Comparison of ENCODE assay signal across 13 mouse cellular contexts in the genomic region with DNA sequence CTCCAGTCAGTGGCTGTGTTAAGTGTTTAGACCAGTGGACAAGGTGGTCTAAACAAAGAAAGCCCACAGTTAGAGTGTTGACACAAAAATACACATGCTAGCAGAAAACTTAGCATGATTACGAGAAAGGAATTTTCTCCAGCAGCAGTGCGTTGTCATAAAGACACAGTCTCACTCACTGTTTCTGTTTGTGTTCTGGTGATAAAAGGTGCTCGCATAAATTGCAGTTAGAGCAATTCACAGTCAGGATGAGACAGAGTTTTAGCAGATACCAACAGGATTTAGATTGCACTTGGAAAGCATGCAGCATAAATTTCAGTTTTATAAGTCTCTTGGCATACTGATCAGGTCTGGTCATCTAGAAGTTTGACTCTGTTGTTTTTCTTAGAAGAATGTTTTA.
"Had no signal": no experiment of that assay in that cellular context is flagged by ENCODE, and none has a peak within 500 bp of the region (broad histone marks: within the 10 kb centered on the region; RNA-seq: fewer than 3 reads in every experiment).

No protein-coding gene starts in this region.

- H3K9me3 ChIP-seq: liver, embryonic 13.5 days; lung, embryonic 15.5 days; neural tube, embryonic 15.5 days had no signal

- H3K27me3 ChIP-seq: liver, embryonic 13.5 days; lung, embryonic 15.5 days; neural tube, embryonic 15.5 days had no signal

- H3K4me2 ChIP-seq: liver, embryonic 13.5 days; lung, embryonic 15.5 days; neural tube, embryonic 15.5 days had no signal

- ATAC-seq: liver, postnatal 0 days had no signal

- DNase-seq: kidney, postnatal 10 days; kidney, postnatal 4 days; liver; liver, embryonic 13.5 days; liver, postnatal 0 days; lung, postnatal 14 days; midbrain, embryonic 14.5 days; right cerebral cortex, adult 18-20 months; right cerebral cortex, postnatal 25 days had no signal

- H3K9ac ChIP-seq: liver, embryonic 13.5 days; liver, postnatal 0 days; lung, embryonic 15.5 days; neural tube, embryonic 15.5 days had no signal

- H3K36me3 ChIP-seq: liver, embryonic 13.5 days; lung, embryonic 15.5 days; neural tube, embryonic 15.5 days had no signal

- H3K27ac ChIP-seq: liver, embryonic 13.5 days; lung, embryonic 15.5 days; midbrain, embryonic 10.5 days; neural tube, embryonic 15.5 days had no signal

- H3K4me3 ChIP-seq: liver, embryonic 13.5 days; lung, embryonic 15.5 days; midbrain, embryonic 10.5 days; myocyte; neural tube, embryonic 15.5 days had no signal

- H3K4me1 ChIP-seq: midbrain, embryonic 10.5 days; neural tube, embryonic 15.5 days had no signal
